Mouse (Mus musculus): ENCODE data around the gene Synj2bp.
A peak's percentile ranks its signal among the peaks of the same experiment; 100 is the strongest.
"Not testable (repeated sequence)": the region's sequence is repeated elsewhere in the genome, so short reads cannot be mapped to it uniquely, and the experiment has no call there.

Synj2bp gene

DNA sequence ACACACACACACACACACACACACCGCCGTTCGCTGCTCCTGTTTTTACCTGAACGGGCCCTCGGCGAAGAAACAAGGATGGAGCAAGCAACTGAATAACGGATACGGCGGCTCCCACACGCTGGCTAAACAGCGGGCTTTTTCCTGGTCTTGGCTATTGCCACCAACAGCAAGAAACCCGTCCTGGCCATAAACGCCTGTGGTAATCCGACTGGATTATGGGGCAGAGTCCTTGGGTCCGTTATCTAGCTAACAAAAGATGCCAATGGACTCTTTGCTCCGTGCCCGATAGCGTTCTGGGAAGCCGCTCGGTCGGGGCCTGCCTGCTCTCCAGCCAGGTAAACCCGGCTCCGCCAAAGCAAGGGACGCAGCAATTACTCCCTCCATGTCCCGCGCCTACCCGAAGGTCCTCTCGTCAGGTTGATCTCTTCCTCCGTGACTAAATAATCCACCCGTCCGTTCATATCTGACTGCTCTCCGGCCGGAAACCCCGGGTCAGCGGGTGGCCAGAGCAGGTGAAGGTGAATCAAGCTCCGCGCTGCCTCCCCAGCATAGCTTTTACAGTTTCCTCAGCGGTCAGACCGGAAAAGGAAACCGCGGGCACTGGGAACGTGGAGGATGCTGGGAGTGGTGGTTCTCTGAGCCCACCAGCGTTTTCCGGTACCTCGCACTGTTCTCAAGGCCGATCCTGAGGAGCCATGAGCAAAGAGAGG is at the start of gene Synj2bp, which contains the start of gene Gm20498:
Synj2bp (minus strand) TSS at position 596 of the 713 bp plus-strand sequence.
Gm20498 (minus strand) TSS at position 590 of the 713 bp plus-strand sequence.
- DNase-seq: peak; percentile 79

DNA sequence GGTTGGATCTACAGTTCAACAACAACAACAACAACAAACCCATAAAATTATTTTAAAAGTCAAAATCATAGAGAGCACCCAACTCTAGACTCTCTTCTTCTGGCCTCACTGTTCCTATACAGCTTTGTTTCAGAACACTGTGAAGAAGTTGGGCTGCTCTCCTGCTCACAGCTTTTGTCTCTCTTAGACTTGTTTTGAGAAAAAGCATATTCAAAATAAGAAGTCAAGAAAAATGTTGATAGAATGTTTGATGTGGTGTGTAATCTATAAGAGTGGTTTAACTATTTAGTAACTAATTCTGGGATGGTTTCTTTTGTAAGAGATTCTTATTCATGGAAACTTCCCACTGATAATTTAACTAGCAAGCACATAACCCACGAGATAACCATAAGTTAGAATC is 35.7 kb upstream of the Synj2bp start, which contains the start of gene Adam21:
Adam21 (minus strand) TSS at position 101 of the 400 bp plus-strand sequence.
- DNase-seq: no peak

DNA sequence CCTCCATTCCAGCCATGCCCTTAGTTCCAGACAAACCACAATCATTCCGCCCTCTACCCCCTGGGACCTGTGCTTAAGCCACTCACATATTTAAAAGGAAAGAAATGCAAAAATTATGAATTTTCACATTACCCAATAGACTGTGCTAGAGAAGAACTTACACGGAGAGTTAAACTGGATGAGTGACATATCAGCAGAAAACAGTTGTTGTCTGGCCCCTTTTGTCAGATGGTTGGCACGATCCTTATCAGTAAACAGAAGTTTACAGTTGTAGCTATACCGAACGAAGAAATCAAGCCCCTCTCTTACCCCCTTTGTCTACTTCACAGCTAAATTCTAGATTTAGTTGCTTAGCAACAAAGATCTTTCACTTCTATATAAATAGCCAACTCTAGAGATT is 35.2 kb upstream of the Synj2bp start:
- DNase-seq: no peak

GRCm38 (mm10) chr12:81564173-81564572 is 31.5 kb upstream of the Synj2bp start:
- DNase-seq: no peak

GRCm38 (mm10) chr12:81549286-81549685 is 16.6 kb upstream of the Synj2bp start:
- no peak for DNase-seq

- DNase-seq: no peak
Measured at GRCm38 (mm10) chr12:81547163-81547562, 14.5 kb upstream of the Synj2bp start.

- no peak for DNase-seq
Measured at GRCm38 (mm10) chr12:81533029-81533419, 313 bp upstream of the Synj2bp start.

DNA sequence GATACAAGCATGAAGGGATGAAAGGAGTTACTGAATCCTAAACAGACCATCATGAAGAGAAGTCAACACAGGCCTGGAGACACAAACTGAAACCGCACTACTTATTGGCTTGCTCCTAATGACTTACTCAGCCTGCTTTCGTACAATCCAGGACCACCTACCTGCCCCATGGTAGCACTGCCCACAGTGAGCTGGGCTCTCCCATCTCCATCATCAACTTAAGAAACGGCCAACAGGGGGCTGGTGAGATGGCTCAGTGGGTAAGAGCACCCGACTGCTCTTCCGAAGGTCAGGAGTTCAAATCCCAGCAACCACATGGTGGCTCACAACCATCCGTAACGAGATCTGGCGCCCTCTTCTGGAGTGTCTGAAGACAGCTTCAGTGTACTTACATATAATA is 2.1 kb downstream of the Synj2bp start:
- DNase-seq: not testable (repeated sequence)

DNA sequence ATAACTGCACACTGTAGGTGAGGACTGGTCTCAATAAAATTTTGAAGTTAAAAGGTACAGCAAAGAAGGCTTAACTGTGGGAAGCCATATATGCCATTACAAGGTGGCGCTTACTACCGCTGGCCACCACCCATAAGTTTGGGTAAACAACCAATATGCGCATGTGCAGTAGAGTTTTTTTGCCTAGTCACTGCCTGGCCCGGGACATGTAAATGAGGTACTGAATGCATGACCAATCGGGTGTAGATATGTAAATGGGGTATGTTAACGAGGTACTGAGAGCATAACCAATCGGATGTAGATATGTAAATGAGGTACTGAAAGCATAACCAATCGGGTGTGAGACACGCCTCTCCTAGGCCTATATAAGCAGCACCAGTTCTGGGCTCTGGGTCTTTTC is 35.8 kb downstream of the Synj2bp start:
- not testable (repeated sequence) for DNase-seq

GRCm38 (mm10) chr12:81490491-81490890 is 42.2 kb downstream of the Synj2bp start:
- DNase-seq: no peak

- no peak for DNase-seq
Measured at GRCm38 (mm10) chr12:81485311-81485710, 47.4 kb downstream of the Synj2bp start.

GRCm38 (mm10) chr12:81484727-81485191 is 48.0 kb downstream of the Synj2bp start, which contains the start of gene Cox16:
Gene Cox16 (minus strand): TSS chr12:81485127.
- peak; percentile 79 for DNase-seq

DNA sequence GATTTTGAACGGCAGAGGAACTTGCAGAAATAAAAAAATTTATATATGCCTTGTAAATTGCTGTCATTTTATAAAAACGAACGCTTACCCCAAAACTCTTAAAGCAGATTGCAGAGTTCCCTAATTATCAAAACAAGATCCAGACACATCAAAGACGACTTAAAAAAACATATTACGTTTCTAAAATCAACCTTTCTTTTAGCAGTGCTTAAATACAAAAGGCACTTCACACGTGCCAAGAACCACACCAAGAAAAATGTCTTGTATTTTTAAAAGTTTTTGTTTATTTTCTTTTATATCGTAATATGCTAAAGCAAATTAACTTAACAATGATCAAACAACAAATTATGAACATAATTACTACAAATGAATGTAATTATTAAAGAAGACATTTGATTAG is 48.5 kb downstream of the Synj2bp start:
- no peak for DNase-seq

- DNase-seq: peak; percentile 15
Measured at GRCm38 (mm10) chr12:81483656-81484055, 49.1 kb downstream of the Synj2bp start.

DNA sequence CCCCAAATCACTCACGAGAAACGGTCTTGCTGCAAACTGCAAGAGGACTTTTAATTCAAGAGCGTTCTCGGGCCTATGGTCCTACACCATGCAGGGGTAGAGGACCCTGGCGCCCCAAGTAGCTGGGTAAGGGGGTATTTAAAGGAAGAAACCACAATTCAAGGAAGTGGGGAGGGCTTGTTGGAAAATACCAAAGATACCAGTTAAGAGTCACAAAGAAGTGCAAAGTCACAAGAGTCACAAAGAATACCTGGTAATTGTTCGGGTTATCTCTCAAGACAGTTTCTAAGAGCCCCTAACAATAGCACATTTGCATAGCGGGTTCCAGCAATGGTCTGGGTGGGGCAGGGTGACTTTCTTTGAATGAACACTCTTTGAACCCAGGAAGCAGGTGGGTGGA is 73.7 kb downstream of the Synj2bp start:
- not testable (repeated sequence) for DNase-seq

Data from right cerebral cortex, postnatal 4 days (tissue).